8 mouse cellular contexts compared by ENCODE assay signal in genomic region chr19:42129509-42130293, GRCm38 (mm10). TPM values are rescaled to one million over a fixed set of nuclear protein-coding genes. Genes with fewer than 3 reads are reported as not detected.
DNase-seq lines count a peak whose midpoint lies in the region; ATAC-seq and TF ChIP-seq lines count a peak whose summit lies in the region.

No protein-coding gene starts in this region.

- no peak for DNase-seq in lung, adult 2 months
- no peak for DNase-seq in lung, postnatal 14 days
- DNase-seq in embryonic facial prominence, embryonic 10.5 days (ENCODE audit: low spot score) = no peak
- no peak for DNase-seq in midbrain, embryonic 14.5 days
- no peak for DNase-seq in layer of hippocampus, postnatal 10 days (ENCODE audit: low spot score in 2 of 2)
- DNase-seq in retina, embryonic 14.5 days (ENCODE audit: low spot score) = no peak
- DNase-seq in adrenal gland, postnatal 36 days = no peak

- TF ChIP-seq POLR2A in lung, adult 2 months (IDR thresholded peaks at IDR 0.05; ENCODE audit: borderline replicate concordance, extremely low read depth, low read depth, low read length) = no peak

- H3K4me2 ChIP-seq in hindbrain, embryonic 15.5 days = peak overlapping the region; percentile 76
- peak overlapping the region; percentile 100 for H3K4me2 ChIP-seq in midbrain, embryonic 14.5 days (ENCODE audit: low read length)

- TF ChIP-seq CTCF in lung, adult 2 months (IDR thresholded peaks at IDR 0.05; ENCODE audit: insufficient read depth, low read length) = no peak

- no peak for ATAC-seq in hindbrain, embryonic 15.5 days (ENCODE audit: low FRiP score, low read depth)
- no peak for ATAC-seq in midbrain, embryonic 14.5 days (ENCODE audit: low FRiP score, low TSS enrichment)

- 28% methylated on average over 14 of the region's 14 CpGs for WGBS in lung, adult 2 months
- 35% methylated on average over 14 of the region's 14 CpGs for WGBS in embryonic facial prominence, embryonic 10.5 days
- 11% methylated on average over 14 of the region's 14 CpGs for WGBS in hindbrain, embryonic 15.5 days
- WGBS in midbrain, embryonic 14.5 days = 20% methylated on average over 14 of the region's 14 CpGs

- peak overlapping the region; percentile 47 for H3K4me3 ChIP-seq in lung, adult 2 months (replicated peaks; ENCODE audit: extremely low read depth, low read depth, low read length)
- peak overlapping the region; percentile 77 for H3K4me3 ChIP-seq in embryonic facial prominence, embryonic 10.5 days
- peak overlapping the region; percentile 53 for H3K4me3 ChIP-seq in hindbrain, embryonic 15.5 days
- peak overlapping the region; percentile 59 for H3K4me3 ChIP-seq in midbrain, embryonic 14.5 days (replicated peaks; ENCODE audit: low read depth, low read length)

- H3K27ac ChIP-seq in embryonic facial prominence, embryonic 10.5 days (replicated peaks) = peak overlapping the region; percentile 87
- peak overlapping the region; percentile 20 for H3K27ac ChIP-seq in hindbrain, embryonic 15.5 days (replicated peaks)
- H3K27ac ChIP-seq in midbrain, embryonic 14.5 days (replicated peaks; ENCODE audit: low read depth, low read length) = no peak overlapping the region

- peak overlapping the region; percentile 42; the same call in 1 of the 2 replicates for H3K9ac ChIP-seq in hindbrain, embryonic 15.5 days
- peak overlapping the region; percentile 70 for H3K9ac ChIP-seq in midbrain, embryonic 14.5 days (replicated peaks; ENCODE audit: low read length)

- peaks cover 23% of the 10 kb centered on the region for H3K4me1 ChIP-seq in lung, adult 2 months (ENCODE audit: control insufficient read depth, insufficient read depth, low read length)
- peaks cover 31% of the 10 kb centered on the region for H3K4me1 ChIP-seq in embryonic facial prominence, embryonic 10.5 days
- peaks cover 19% of the 10 kb centered on the region for H3K4me1 ChIP-seq in hindbrain, embryonic 15.5 days (replicated peaks)
- H3K4me1 ChIP-seq in midbrain, embryonic 14.5 days (ENCODE audit: control insufficient read depth, insufficient read depth, low read length) = peaks cover 15% of the 10 kb centered on the region

- 0 out of 2 replicates have a peak, but pooled peaks cover 7% of the 10 kb centered on the region for H3K27me3 ChIP-seq in embryonic facial prominence, embryonic 10.5 days (replicated peaks; ENCODE audit: low read depth, poor library complexity, severe bottlenecking)
- H3K27me3 ChIP-seq in hindbrain, embryonic 15.5 days = no peaks in the 10 kb centered on the region
- H3K27me3 ChIP-seq in midbrain, embryonic 14.5 days (ENCODE audit: control insufficient read depth, insufficient read depth, low read length) = peaks cover 6% of the 10 kb centered on the region; the same call in 1 of the 2 replicates

- H3K36me3 ChIP-seq in embryonic facial prominence, embryonic 10.5 days (replicated peaks) = peaks cover 6% of the 10 kb centered on the region
- H3K36me3 ChIP-seq in hindbrain, embryonic 15.5 days = no peaks in the 10 kb centered on the region
- peaks cover 7% of the 10 kb centered on the region for H3K36me3 ChIP-seq in midbrain, embryonic 14.5 days (ENCODE audit: control insufficient read depth, insufficient read depth, low read length)

- no peaks in the 10 kb centered on the region for H3K9me3 ChIP-seq in embryonic facial prominence, embryonic 10.5 days
- H3K9me3 ChIP-seq in hindbrain, embryonic 15.5 days = no peaks in the 10 kb centered on the region
- no peaks in the 10 kb centered on the region for H3K9me3 ChIP-seq in midbrain, embryonic 14.5 days (ENCODE audit: control insufficient read depth, low read length)

RNA-seq across cellular contexts. Expression of gene Avpi1, which starts 0.8 kb away (rescaled TPM):
- polyA plus RNA-seq in lung, adult 2 months (2012; rRNA removed) = 46.8 and 69.6 TPM in 2 replicates
- polyA plus RNA-seq in embryonic facial prominence, embryonic 10.5 days (2016; fragmentation: Nextera tagmentation; extraction: Ambion mirVana) = 23.5 and 24.5 TPM in 2 replicates
- polyA plus RNA-seq in hindbrain, embryonic 15.5 days (2015; fragmentation: Nextera tagmentation; extraction: Ambion mirVana) = 7.8 and 9.6 TPM in 2 replicates
- 5.8 and 6.0 TPM in 2 replicates for polyA plus RNA-seq in midbrain, embryonic 14.5 days (2014; fragmentation: Nextera tagmentation; extraction: Ambion mirVana)
- total RNA-seq in layer of hippocampus, postnatal 10 days (2021) = 10 to 100 TPM; 15.8 to 18.0 TPM
- total RNA-seq in adrenal gland, postnatal 36 days (2021) = 10 to 100 TPM; 86.6 to 91.5 TPM

RNA-seq across cellular contexts. Expression of gene Marveld1, which starts 17.5 kb away (rescaled TPM):
- 215 and 250 TPM in 2 replicates for polyA plus RNA-seq in lung, adult 2 months (2012; rRNA removed)
- polyA plus RNA-seq in embryonic facial prominence, embryonic 10.5 days (2016; fragmentation: Nextera tagmentation; extraction: Ambion mirVana) = 3.9 and 4.0 TPM in 2 replicates
- 4.3 and 4.6 TPM in 2 replicates for polyA plus RNA-seq in hindbrain, embryonic 15.5 days (2015; fragmentation: Nextera tagmentation; extraction: Ambion mirVana)
- 1.5 and 1.8 TPM in 2 replicates for polyA plus RNA-seq in midbrain, embryonic 14.5 days (2014; fragmentation: Nextera tagmentation; extraction: Ambion mirVana)
- total RNA-seq in layer of hippocampus, postnatal 10 days (2021) = 10 to 100 TPM in 1 of 2 experiments, 1 to 10 TPM in 1; 9.9 to 12.9 TPM
- 10 to 100 TPM; 32.7 to 38.8 TPM for total RNA-seq in adrenal gland, postnatal 36 days (2021)

RNA-seq across cellular contexts. Expression of gene Zfyve27, which starts 34.0 kb away (rescaled TPM):
- 39.3 and 53.9 TPM in 2 replicates for polyA plus RNA-seq in lung, adult 2 months (2012; rRNA removed)
- 32.0 and 33.0 TPM in 2 replicates for polyA plus RNA-seq in embryonic facial prominence, embryonic 10.5 days (2016; fragmentation: Nextera tagmentation; extraction: Ambion mirVana)
- 60.0 and 65.0 TPM in 2 replicates for polyA plus RNA-seq in hindbrain, embryonic 15.5 days (2015; fragmentation: Nextera tagmentation; extraction: Ambion mirVana)
- 35.5 and 46.2 TPM in 2 replicates for polyA plus RNA-seq in midbrain, embryonic 14.5 days (2014; fragmentation: Nextera tagmentation; extraction: Ambion mirVana)
- 100 to 1,000 TPM in 1 of 2 experiments, 10 to 100 TPM in 1; 86.9 to 124 TPM for total RNA-seq in layer of hippocampus, postnatal 10 days (2021)
- total RNA-seq in adrenal gland, postnatal 36 days (2021) = 10 to 100 TPM; 49.3 to 50.4 TPM

RNA-seq across cellular contexts. Expression of gene Pi4k2a, which starts 39.4 kb away (rescaled TPM):
- polyA plus RNA-seq in lung, adult 2 months (2012; rRNA removed) = 29.1 and 34.8 TPM in 2 replicates
- 28.0 and 30.2 TPM in 2 replicates for polyA plus RNA-seq in embryonic facial prominence, embryonic 10.5 days (2016; fragmentation: Nextera tagmentation; extraction: Ambion mirVana)
- polyA plus RNA-seq in hindbrain, embryonic 15.5 days (2015; fragmentation: Nextera tagmentation; extraction: Ambion mirVana) = 29.5 and 33.5 TPM in 2 replicates
- polyA plus RNA-seq in midbrain, embryonic 14.5 days (2014; fragmentation: Nextera tagmentation; extraction: Ambion mirVana) = 33.1 and 40.8 TPM in 2 replicates
- 10 to 100 TPM; 47.4 to 48.7 TPM for total RNA-seq in layer of hippocampus, postnatal 10 days (2021)
- 10 to 100 TPM; 61.7 to 76.3 TPM for total RNA-seq in adrenal gland, postnatal 36 days (2021)

RNA-seq across cellular contexts. Expression of gene Morn4, which starts 43.5 kb away (rescaled TPM):
- polyA plus RNA-seq in lung, adult 2 months (2012; rRNA removed) = 7.1 and 9.0 TPM in 2 replicates
- polyA plus RNA-seq in embryonic facial prominence, embryonic 10.5 days (2016; fragmentation: Nextera tagmentation; extraction: Ambion mirVana) = 47.9 and 48.1 TPM in 2 replicates
- 130 and 140 TPM in 2 replicates for polyA plus RNA-seq in hindbrain, embryonic 15.5 days (2015; fragmentation: Nextera tagmentation; extraction: Ambion mirVana)
- 144 and 145 TPM in 2 replicates for polyA plus RNA-seq in midbrain, embryonic 14.5 days (2014; fragmentation: Nextera tagmentation; extraction: Ambion mirVana)
- 10 to 100 TPM; 63.7 to 68.2 TPM for total RNA-seq in layer of hippocampus, postnatal 10 days (2021)
- total RNA-seq in adrenal gland, postnatal 36 days (2021) = 10 to 100 TPM in 1 of 2 experiments, 1 to 10 TPM in 1; 8.2 to 12.2 TPM

Comparison
In these comparisons a context has a peak if more than half of its experiments do, and no peak if none do; other contexts are left out.
1. RNA of gene Marveld1, which starts 17.5 kb away (polyA plus RNA-seq): 215 to 250 TPM in lung, adult 2 months; 4.3 to 4.6 TPM in hindbrain, embryonic 15.5 days, 3.9 to 4.0 TPM in embryonic facial prominence, embryonic 10.5 days and 1.5 to 1.8 TPM in midbrain, embryonic 14.5 days; every median in the first group is over 10 times any median in the second.
2. Peak in every context shown above with its lines, with median percentiles within 50 percentile points of each other: H3K4me3 ChIP-seq.